Mouse (Mus musculus): Measurements from ENCODE around the gene Gjb4. TPM values are rescaled to one million over a fixed set of nuclear protein-coding genes. Genes with fewer than 3 reads are reported as not detected.

Gene Gjb4
- polyA plus RNA-seq, 1 experiment from 2014 or later = 0.31 TPM

GRCm38 (mm10) chr4:127327749-127328148, 26.1 kb downstream of the Gjb4 start:
- WGBS = 56% methylated on average over 6 of the region's 6 CpGs
- H3K27me3 ChIP-seq (replicated peaks; ENCODE audit: insufficient read depth, low read length) = peaks cover 13% of the 10 kb centered on the region
- ATAC-seq = no peak

GRCm38 (mm10) chr4:127327258-127327657, 26.6 kb downstream of the Gjb4 start:
- WGBS = 35% methylated on average over 7 of the region's 7 CpGs
- H3K27ac ChIP-seq (ENCODE audit: low read length) = no peak overlapping the region
- no peaks in the 10 kb centered on the region for H3K9me3 ChIP-seq (ENCODE audit: low read length)
- no peak overlapping the region for H3K4me2 ChIP-seq (replicated peaks; ENCODE audit: low read depth, low read length)
- TF ChIP-seq CTCF (IDR thresholded peaks at IDR 0.05) = no peak
- no peak for TF ChIP-seq EP300 (IDR thresholded peaks at IDR 0.05)
- DNase-seq (ENCODE audit: low spot score) (peak; percentile 33), ATAC-seq (no peak)
- H3K27me3 ChIP-seq (replicated peaks; ENCODE audit: insufficient read depth, low read length) = peaks cover 13% of the 10 kb centered on the region
- no peak overlapping the region for H3K9ac ChIP-seq (replicated peaks; ENCODE audit: low read depth)
- H3K4me3 ChIP-seq (ENCODE audit: low read depth, low read length) = no peak overlapping the region
- H3K4me1 ChIP-seq (ENCODE audit: insufficient read depth, low read depth, low read length) = no peaks in the 10 kb centered on the region; the same call in 1 of the 2 replicates
- H3K36me3 ChIP-seq (ENCODE audit: insufficient read depth, low read length) = no peaks in the 10 kb centered on the region

More at GRCm38 (mm10) chr4:127327749-127328148, 26.1 kb downstream of the Gjb4 start:
- DNase-seq (ENCODE audit: low spot score) = no peak
- TF ChIP-seq EP300 (IDR thresholded peaks at IDR 0.05) = no peak
- no peak for TF ChIP-seq CTCF (IDR thresholded peaks at IDR 0.05)
- Histone ChIP-seq H3K4me3 (ENCODE audit: low read depth, low read length) (no peak overlapping the region), H3K27ac (ENCODE audit: low read length) (no peak overlapping the region), H3K4me1 (ENCODE audit: insufficient read depth, low read depth, low read length) (no peaks in the 10 kb centered on the region; the same call in 1 of the 2 replicates), H3K4me2 (replicated peaks; ENCODE audit: low read depth, low read length) (no peak overlapping the region), H3K36me3 (ENCODE audit: insufficient read depth, low read length) (no peaks in the 10 kb centered on the region), H3K9ac (replicated peaks; ENCODE audit: low read depth) (no peak overlapping the region), H3K9me3 (ENCODE audit: low read length) (no peaks in the 10 kb centered on the region)

- WGBS = 84% methylated on average over 5 of the region's 5 CpGs
- H3K9me3 ChIP-seq (ENCODE audit: low read length) = no peaks in the 10 kb centered on the region
- peaks cover 5% of the 10 kb centered on the region for H3K27me3 ChIP-seq (replicated peaks; ENCODE audit: insufficient read depth, low read length)
- no peak for TF ChIP-seq EP300 (IDR thresholded peaks at IDR 0.05)
- no peak for TF ChIP-seq CTCF (IDR thresholded peaks at IDR 0.05)
- H3K4me1 ChIP-seq (ENCODE audit: insufficient read depth, low read depth, low read length) = no peaks in the 10 kb centered on the region; the same call in 1 of the 2 replicates
- H3K4me3 ChIP-seq (ENCODE audit: low read depth, low read length) = no peak overlapping the region
- no peak overlapping the region for H3K27ac ChIP-seq (ENCODE audit: low read length)
- no peak overlapping the region for H3K9ac ChIP-seq (replicated peaks; ENCODE audit: low read depth)
- H3K4me2 ChIP-seq (replicated peaks; ENCODE audit: low read depth, low read length) = no peak overlapping the region
- no peak for DNase-seq (ENCODE audit: low spot score)
- H3K36me3 ChIP-seq (ENCODE audit: insufficient read depth, low read length) = no peaks in the 10 kb centered on the region
- ATAC-seq = no peak
Measured at GRCm38 (mm10) chr4:127325276-127325675, 28.6 kb downstream of the Gjb4 start.

- WGBS = 5% methylated on average over 6 of the region's 6 CpGs
- no peaks in the 10 kb centered on the region for H3K4me1 ChIP-seq (ENCODE audit: insufficient read depth, low read depth, low read length)
- no peak overlapping the region for H3K27ac ChIP-seq (ENCODE audit: low read length)
- no peak overlapping the region for H3K9ac ChIP-seq (replicated peaks; ENCODE audit: low read depth)
- peaks cover under 1% of the 10 kb centered on the region; the same call in 1 of the 2 replicates for H3K27me3 ChIP-seq (replicated peaks; ENCODE audit: insufficient read depth, low read length)
- TF ChIP-seq CTCF (IDR thresholded peaks at IDR 0.05) (peak; percentile 91), EP300 (IDR thresholded peaks at IDR 0.05) (no peak)
- ATAC-seq (peak; percentile 92), DNase-seq (ENCODE audit: low spot score) (peak; percentile 91)
- H3K9me3 ChIP-seq (ENCODE audit: low read length) = no peaks in the 10 kb centered on the region
- no peaks in the 10 kb centered on the region for H3K36me3 ChIP-seq (ENCODE audit: insufficient read depth, low read length)
- H3K4me3 ChIP-seq (ENCODE audit: low read depth, low read length) = no peak overlapping the region
- no peak overlapping the region for H3K4me2 ChIP-seq (replicated peaks; ENCODE audit: low read depth, low read length)
Measured at GRCm38 (mm10) chr4:127324759-127325158, 29.1 kb downstream of the Gjb4 start.

GRCm38 (mm10) chr4:127324296-127324695, 29.6 kb downstream of the Gjb4 start:
- Histone ChIP-seq H3K4me1 (ENCODE audit: insufficient read depth, low read depth, low read length) (no peaks in the 10 kb centered on the region), H3K9ac (replicated peaks; ENCODE audit: low read depth) (no peak overlapping the region), H3K4me2 (replicated peaks; ENCODE audit: low read depth, low read length) (no peak overlapping the region), H3K4me3 (ENCODE audit: low read depth, low read length) (no peak overlapping the region), H3K36me3 (ENCODE audit: insufficient read depth, low read length) (no peaks in the 10 kb centered on the region), H3K27me3 (replicated peaks; ENCODE audit: insufficient read depth, low read length) (no peaks in the 10 kb centered on the region; the same call in 1 of the 2 replicates), H3K9me3 (ENCODE audit: low read length) (no peaks in the 10 kb centered on the region), H3K27ac (ENCODE audit: low read length) (no peak overlapping the region)
- 68% methylated on average over 10 of the region's 10 CpGs for WGBS
- ATAC-seq (no peak), DNase-seq (ENCODE audit: low spot score) (no peak)
- no peak for TF ChIP-seq CTCF (IDR thresholded peaks at IDR 0.05)
- TF ChIP-seq EP300 (IDR thresholded peaks at IDR 0.05) = no peak

GRCm38 (mm10) chr4:127323651-127324050, 30.2 kb downstream of the Gjb4 start:
- DNase-seq (ENCODE audit: low spot score) = no peak
- H3K36me3 ChIP-seq (ENCODE audit: insufficient read depth, low read length) = no peaks in the 10 kb centered on the region
- no peak for TF ChIP-seq EP300 (IDR thresholded peaks at IDR 0.05)
- no peak for ATAC-seq
- no peaks in the 10 kb centered on the region; the same call in 1 of the 2 replicates for H3K27me3 ChIP-seq (replicated peaks; ENCODE audit: insufficient read depth, low read length)
- H3K9me3 ChIP-seq (ENCODE audit: low read length) = no peaks in the 10 kb centered on the region
- no peak overlapping the region for H3K4me2 ChIP-seq (replicated peaks; ENCODE audit: low read depth, low read length)
- H3K27ac ChIP-seq (ENCODE audit: low read length) = no peak overlapping the region
- WGBS = 64% methylated on average over 3 of the region's 3 CpGs
- H3K9ac ChIP-seq (replicated peaks; ENCODE audit: low read depth) = no peak overlapping the region
- H3K4me3 ChIP-seq (ENCODE audit: low read depth, low read length) = no peak overlapping the region
- H3K4me1 ChIP-seq (ENCODE audit: insufficient read depth, low read depth, low read length) = no peaks in the 10 kb centered on the region

- Histone ChIP-seq H3K27me3 (replicated peaks; ENCODE audit: insufficient read depth, low read length) (no peaks in the 10 kb centered on the region), H3K27ac (ENCODE audit: low read length) (no peak overlapping the region), H3K4me3 (ENCODE audit: low read depth, low read length) (no peak overlapping the region), H3K36me3 (ENCODE audit: insufficient read depth, low read length) (no peaks in the 10 kb centered on the region), H3K9ac (replicated peaks; ENCODE audit: low read depth) (no peak overlapping the region), H3K4me2 (replicated peaks; ENCODE audit: low read depth, low read length) (no peak overlapping the region), H3K4me1 (ENCODE audit: insufficient read depth, low read depth, low read length) (no peaks in the 10 kb centered on the region), H3K9me3 (ENCODE audit: low read length) (no peaks in the 10 kb centered on the region)
- ATAC-seq = peak; percentile 45
- 0% methylated on average over 3 of the region's 3 CpGs for WGBS
- DNase-seq (ENCODE audit: low spot score) = peak; percentile 78
- TF ChIP-seq EP300 (IDR thresholded peaks at IDR 0.05) (no peak), CTCF (IDR thresholded peaks at IDR 0.05) (peak; percentile 96)
Measured at GRCm38 (mm10) chr4:127319613-127320012, 34.3 kb downstream of the Gjb4 start.

All from lung, postnatal 0 days (tissue).